In the genomic region with DNA sequence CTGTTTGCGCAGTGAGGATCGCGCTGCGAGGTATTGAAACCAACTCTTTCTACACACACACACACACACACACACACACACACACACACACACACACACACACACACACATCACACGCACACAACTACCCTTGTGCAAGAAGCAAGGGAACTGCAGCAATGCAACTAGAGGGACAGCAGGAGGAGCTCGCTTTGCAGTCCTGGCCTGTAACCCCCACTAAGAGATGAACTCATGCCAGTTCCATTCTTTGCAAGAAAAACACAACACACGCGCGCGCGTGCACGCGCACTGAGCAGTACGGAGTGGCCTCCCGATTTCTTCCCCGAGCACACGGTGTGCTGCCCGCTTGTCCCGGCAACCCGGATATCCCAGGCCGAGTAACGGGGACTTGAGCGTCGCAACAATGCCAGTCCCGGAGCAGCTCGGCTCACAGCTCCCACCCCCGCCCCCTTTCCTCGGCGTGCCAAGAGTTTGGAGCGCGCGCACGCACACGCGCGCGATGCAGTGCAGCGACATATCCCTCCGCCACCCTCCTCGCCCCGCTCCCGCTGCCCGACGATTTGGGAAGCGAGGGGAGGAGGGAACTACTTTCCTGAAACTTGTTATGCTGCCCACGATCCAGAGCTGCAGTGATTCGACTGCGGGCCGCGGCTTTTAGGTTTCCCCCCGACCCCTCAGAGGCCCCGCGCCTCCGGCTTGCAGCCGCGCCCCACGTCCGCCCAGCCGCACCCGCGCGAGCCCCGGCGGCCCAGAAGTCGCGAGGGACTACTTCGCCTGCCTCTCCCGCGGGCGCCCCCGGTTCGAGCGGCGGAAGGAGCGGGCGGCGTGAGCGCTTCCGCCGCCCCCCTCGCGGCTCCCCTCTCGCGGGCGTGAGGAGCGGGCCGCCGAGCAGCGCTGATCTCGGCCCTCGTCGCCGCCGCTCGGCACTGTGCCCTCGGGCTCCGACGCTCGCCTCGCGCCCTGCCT, we compare ENCODE assay signal across 8 mouse cellular contexts. TPM values are rescaled to one million over a fixed set of nuclear protein-coding genes. Genes with fewer than 3 reads are reported as not detected.
DNase-seq lines count a peak whose midpoint lies in the region; ATAC-seq lines count a peak whose summit lies in the region.

No protein-coding gene starts in this region.

- peak; percentile 41 for ATAC-seq in inflammation-experienced regulatory T-cells, adult 6 months
- peak; percentile 68 for ATAC-seq in megakaryocyte-erythroid progenitor cell, adult 5-6 weeks (replicated peaks; ENCODE audit: low FRiP score, low TSS enrichment, poor library complexity, severe bottlenecking)

- intact Hi-C loops in gastrocnemius, postnatal 14 days (cut with DNase I; ENCODE audit: low total_unique reads): loop anchor here (10.0 kb wide), 1 partner anchor 64 kb away; no protein-coding TSS in a partner anchor
- intact Hi-C loops in left cerebral cortex, postnatal 10 days (cut with DNase I): loop anchor here (1.0 to 5.0 kb wide), 5 partner anchors 62 to 218 kb away; no protein-coding TSS in a partner anchor

- peak; percentile 92 to 98 for DNase-seq in adrenal gland, adult (ENCODE audit: inconsistent age in 2 of 2, low spot score in 1 of 2)
- DNase-seq in embryo, embryonic 10.5 days (ENCODE audit: low spot score): peak; percentile 97
- peak; percentile 89 for DNase-seq in gastrocnemius, postnatal 14 days
- peak; percentile 90 to 95 for DNase-seq in left cerebral cortex, postnatal 10 days (ENCODE audit: extremely low spot score in 1 of 2, low spot score in 2 of 2)
- peak; percentile 90 for DNase-seq in right cerebral cortex, postnatal 25 days
- peak; percentile 87 to 89 for DNase-seq in urinary bladder, postnatal 4 days (ENCODE audit: low spot score in 2 of 2)

RNA-seq across cellular contexts. Expression of a gene that starts 0.6 kb away (rescaled TPM):
- total RNA-seq in gastrocnemius, postnatal 14 days (2021): 10 to 100 TPM; 12.5 to 16.1 TPM
- 1 to 10 TPM; 1.6 to 1.7 (median 1.6) TPM for polyA plus RNA-seq in inflammation-experienced regulatory T-cells, adult 6 months (2017; shearing (Covaris generic))
- 10 to 100 TPM; 71.8 to 73.6 TPM for total RNA-seq in left cerebral cortex, postnatal 10 days (2021)
- total RNA-seq in megakaryocyte-erythroid progenitor cell, adult 5-6 weeks (2014; fragmentation: Nextera tagmentation): 17.9 and 23.3 TPM in 2 replicates
- total RNA-seq in megakaryocyte-erythroid progenitor cell, adult 5-6 weeks (2017): 25.8 and 43.1 TPM in 2 replicates

Comparison
In these comparisons a context has a peak if more than half of its experiments do, and no peak if none do; other contexts are left out.
1. Peak in every context shown above with its lines: DNase-seq and ATAC-seq.